Mouse (Mus musculus) gastrocnemius, postnatal 36 days (tissue): ENCODE measurements around the gene Smarcad1. TPM values are rescaled to one million over a fixed set of nuclear protein-coding genes. Genes with fewer than 3 reads are reported as not detected.
"Not testable (repeated sequence)": the region's sequence is repeated elsewhere in the genome, so short reads cannot be mapped to it uniquely, and the experiment has no call there.

Experiments used
- DNase-seq, 2 experiments: peaks; one replicate each; pipeline ENCODE4 v3.0.0; 2022
- intact Hi-C: fragments of 180-260 bp; cut with DNase I; formaldehyde crosslinking; loops from one replicate; pipeline ENCODE4 v1.15.1; 2025
- long read RNA-seq, 2 experiments: library from polyadenylated mRNA; stranded (forward); transcript quantifications; one replicate each; pipeline ENCODE4 v2.0.0; 2021
- total RNA-seq, 2 experiments: library from RNA; stranded (reverse); gene quantifications; 2 replicates each; pipeline ENCODE4 v1.2.3; 2021

The Smarcad1 gene
- total RNA-seq: 1 to 10 TPM; 7.4 to 9.4 TPM
- long read RNA-seq, experiment 1, partial matches to known transcripts: 1 of 6 reads
- long read RNA-seq, experiment 1, other reads (novel, unspliced or antisense): 0 of 6 reads
- long read RNA-seq, experiment 2, partial matches to known transcripts: 0 of 7 reads
- long read RNA-seq, experiment 2, other reads (novel, unspliced or antisense): 2 of 7 reads

DNA sequence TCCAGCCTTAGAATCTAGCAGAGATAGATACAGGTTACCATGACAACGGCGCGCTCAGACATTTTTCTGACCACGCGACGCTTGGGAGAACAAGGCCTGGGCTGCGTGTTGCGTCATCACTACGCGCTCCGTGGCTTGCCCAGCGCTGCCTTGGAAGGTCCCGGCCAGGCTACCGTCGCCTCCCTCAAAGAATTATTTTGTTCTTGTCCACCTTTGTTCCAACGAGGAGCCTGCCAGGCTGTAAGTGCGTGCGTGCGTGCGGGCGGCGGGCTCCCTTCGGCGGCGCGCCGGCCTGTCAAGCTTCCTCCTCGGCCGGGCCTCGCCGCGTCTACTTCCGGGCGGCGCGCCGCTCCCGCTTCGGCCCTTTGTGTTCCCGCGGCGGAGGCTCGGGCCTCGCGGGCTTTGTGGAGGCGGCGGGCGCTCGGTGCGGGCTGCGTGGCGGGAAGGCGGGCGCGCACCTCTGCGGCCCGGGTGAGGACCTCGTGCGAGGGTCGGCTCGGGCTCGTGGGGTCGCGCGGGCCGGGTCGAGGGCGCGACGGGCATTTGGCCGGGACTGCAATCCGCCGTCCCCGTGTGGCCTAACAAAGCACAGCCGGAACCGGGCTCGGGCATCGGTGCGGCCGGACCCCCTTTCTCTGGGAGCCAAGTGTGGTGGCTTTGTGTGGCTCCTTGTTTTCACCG lies at the start of gene Smarcad1:
Gene Smarcad1, plus strand, starts transcription at position 93 of the 681 bp plus-strand sequence.
- DNase-seq: peak; percentile 78 to 88
- intact Hi-C loops: no loop called here

DNA sequence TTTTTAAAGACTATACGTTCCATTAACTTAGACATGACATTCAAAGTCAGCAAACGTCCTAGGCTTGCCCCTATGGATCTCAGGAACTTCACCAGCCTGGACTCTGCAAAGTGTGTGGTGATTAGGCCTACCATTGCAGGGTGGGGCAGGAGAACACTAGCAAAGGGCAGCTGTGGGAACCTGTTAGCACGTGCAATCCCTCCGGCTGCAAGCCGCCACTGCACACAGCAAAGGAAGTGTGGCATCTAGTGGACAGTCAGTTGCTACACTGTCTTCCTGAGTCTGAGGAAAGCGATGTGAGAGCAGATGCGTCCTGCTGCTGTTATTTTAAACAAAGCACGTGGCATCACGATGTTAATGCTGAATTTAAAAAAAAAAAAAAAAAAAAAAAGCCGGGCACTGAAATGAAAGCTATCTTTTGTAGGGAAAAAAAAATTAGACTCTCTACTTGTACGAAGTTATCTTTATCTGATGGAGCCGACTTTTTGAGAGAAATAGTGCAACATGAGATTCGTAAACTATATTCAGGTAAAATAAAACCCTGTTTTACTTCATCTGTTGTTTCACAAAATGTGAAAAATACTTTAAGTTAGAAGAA lies 45.5 kb upstream of the Smarcad1 start:
- intact Hi-C loops: no loop called here
- no peak for DNase-seq

DNA sequence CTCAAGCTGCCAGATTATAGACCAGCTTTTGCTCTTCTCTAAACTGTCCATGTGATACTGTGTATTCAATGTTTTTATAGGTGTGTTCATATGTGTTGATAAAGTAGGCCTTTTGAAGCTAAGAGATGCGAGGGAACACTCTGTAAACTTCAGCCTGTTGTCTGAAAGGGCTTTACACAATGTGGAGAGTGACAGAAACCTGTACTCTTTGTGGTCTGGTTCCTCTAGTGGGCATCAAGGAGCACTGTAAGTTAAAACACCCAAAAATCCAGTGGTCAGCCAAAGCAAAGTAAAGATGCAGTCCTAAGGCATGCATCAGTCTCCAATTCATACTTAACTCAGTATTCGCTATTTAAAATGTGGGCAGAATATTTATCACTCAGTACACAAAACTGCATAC lies 44.6 kb upstream of the Smarcad1 start:
- DNase-seq: no peak
- intact Hi-C loops: no loop called here

DNA sequence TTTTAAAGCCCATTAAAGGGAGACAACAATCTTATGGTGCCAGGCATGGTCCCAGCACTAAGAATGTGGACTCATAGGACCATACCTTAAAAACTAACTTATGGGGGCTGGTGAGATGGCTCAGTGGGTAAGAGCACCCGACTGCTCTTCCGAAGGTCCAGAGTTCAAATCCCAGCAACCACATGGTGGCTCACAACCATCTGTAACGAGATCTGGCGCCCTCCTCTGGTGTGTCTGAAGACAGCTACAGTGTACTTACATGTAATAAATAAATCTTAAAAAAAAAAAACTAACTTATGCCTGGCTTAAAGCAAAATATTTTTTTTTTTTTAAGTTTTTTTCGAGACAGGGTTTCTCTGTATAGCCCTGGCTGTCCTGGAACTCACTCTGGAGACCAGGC lies 41.6 kb upstream of the Smarcad1 start:
- intact Hi-C loops, DNase-seq: not testable (repeated sequence)

DNA sequence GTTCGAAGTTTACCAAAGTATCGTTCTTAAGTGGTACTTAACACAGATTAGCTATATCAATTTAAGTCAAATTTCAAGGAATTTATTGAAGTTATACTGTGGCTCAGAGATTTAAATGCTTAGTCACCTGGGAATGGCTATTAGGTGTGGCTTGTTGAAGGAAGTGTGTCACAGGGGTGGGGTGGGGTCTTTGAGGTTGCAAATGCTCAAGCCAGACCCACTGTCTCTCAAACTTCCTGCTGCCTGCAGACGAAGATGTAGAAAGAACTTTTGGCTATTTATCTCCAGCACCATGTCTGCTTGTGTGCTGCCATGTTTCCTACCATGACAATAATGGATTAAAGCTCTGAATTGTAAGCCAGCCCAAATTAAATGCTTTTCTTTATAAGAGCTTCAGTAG lies 40.2 kb upstream of the Smarcad1 start:
- intact Hi-C loops: no loop called here
- no peak for DNase-seq

DNA sequence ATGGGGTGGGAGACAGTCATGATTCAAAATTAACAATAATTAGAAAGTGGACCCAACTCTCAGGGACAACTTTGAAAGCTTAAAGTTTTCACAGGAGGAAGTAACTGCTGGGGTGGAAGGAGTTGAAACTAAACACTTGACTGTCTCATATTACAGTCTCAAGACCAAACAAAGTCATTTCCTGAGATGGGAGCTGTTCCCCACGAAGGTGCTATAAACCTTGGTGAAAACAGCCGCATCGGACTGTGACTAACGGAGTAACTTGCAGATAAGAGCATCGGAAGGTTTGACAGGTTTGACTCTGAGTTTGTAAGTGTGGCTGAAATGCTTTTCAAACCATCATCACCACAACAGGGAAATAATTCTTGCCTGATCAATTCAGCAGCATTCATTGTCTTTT lies 33.5 kb upstream of the Smarcad1 start:
- DNase-seq: no peak
- intact Hi-C loops: no loop called here

DNA sequence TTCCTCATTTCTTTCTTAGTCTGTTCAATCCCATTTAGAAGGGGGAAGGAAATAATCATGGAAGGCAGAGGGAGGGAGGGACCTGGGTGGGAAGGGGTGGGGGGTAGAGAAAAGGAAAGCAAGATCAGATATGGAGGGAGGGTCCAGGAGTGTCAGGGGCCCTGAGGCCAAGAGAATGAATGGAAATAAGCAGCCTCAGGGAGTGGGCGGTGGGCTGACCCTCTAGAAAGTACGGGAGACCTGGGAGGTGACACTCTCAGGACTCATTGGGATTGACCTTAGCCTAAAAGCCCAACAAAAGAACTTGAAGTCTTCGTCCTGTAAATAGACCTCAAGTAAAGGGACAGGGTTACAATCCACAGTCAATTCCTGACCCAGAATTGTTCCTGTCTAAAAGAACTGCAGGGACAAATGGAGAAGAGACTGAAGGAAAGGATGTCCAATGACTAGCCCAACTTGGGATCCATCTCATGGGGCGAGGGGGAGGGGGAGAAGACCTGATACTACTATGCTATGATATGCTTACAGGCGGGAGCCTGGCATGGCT lies 30.9 kb upstream of the Smarcad1 start:
- DNase-seq: no peak
- intact Hi-C loops: no loop called here

DNA sequence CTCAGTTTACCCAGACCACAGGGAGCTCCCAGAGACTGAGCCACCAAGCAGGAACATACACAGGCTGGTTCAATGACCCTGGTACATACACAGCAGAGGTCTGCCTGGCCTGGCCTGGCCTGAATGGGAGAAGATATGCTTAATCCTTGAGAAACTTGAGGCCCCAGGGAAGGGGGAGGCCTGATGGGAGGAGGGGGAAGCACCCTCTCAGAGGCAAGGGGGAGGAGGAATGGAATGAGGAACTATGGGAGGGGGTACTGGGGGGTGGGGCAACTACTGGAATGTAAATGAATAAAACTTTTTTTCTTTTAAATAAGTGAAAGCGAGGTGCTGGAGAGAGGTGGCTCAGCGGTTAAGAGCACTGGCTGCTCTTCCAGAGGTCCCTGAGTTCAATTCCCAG lies 30.2 kb upstream of the Smarcad1 start:
- intact Hi-C loops: no loop called here
- no peak for DNase-seq

DNA sequence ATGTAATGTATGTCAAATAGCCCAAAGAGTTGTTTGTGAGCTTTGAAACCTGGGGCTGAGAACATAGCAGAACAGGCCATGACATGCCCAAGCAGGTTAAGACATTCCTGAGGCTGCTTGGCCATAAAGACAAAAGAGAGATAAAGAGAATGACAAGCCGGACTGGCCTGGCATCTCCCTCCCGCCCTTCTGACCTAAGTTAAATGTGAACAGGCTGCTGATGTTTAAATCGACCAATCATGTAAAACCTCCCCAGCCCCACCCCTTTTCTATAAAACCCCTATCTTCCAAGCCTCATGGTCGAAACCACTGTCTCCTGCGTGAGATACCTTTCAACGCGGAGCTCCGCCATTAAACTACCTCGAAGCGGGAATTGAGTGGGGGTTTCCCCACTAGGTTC lies 24.8 kb upstream of the Smarcad1 start:
- intact Hi-C loops: no loop called here
- DNase-seq: no peak

DNA sequence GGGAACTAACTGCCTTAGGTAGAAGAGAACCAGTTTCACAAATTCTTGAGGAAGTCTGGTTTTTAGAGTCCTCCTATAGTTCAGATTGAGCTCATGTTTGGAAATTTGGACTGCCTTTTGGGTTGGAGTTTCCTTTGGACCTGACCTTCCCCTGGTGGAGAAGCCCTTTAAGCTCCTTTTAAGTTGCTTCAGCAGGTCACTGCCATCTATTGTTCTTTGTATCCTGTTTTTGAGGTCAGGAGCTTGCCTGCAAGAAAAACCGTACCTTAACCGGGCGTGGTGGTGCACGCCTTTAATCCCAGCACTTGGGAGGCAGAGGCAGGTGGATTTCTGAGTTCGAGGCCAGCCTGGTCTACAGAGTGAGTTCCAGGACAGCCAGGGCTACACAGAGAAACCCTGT lies 23.4 kb upstream of the Smarcad1 start:
- intact Hi-C loops, DNase-seq: not testable (repeated sequence)

DNA sequence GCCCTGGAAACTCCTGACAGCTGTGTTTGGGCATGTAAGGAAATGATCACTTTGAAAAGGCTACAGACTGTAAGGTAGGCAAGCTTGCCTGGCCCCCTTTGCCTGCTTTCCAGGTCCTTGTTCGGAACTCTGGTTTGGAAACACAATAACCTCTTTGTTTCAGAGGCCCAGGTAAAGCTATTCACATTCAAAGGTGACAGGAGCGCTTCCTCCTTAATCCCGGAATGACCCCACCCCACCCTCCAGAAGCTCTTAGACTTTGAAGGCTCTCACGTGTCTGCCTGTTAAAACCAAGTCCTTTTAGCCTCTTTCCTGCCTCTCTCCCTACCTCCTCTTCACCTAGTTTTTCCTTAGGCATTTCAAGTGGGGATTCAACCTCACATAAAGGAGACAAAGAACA lies 20.5 kb upstream of the Smarcad1 start:
- intact Hi-C loops: no loop called here
- no peak for DNase-seq

DNA sequence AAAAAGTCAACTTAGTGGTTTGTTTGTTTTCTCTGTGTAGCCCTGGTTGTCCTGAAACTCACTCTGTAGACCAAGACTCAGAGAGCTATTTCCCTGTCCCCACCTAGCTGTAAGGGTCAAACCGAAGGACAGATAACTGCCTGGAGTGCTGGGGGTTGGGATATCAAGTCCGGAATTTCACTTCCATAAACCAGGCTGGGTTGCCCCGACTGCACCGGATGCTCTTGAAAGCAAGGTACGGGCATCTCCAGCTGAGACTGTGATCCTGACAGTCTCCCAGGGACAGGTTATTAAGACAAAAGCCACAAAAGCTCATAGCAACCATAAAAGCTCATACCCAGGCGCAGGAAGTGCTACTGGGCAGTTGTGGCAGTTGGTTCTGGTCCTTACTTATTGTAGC lies 19.3 kb upstream of the Smarcad1 start:
- no peak for DNase-seq
- intact Hi-C loops: no loop called here

DNA sequence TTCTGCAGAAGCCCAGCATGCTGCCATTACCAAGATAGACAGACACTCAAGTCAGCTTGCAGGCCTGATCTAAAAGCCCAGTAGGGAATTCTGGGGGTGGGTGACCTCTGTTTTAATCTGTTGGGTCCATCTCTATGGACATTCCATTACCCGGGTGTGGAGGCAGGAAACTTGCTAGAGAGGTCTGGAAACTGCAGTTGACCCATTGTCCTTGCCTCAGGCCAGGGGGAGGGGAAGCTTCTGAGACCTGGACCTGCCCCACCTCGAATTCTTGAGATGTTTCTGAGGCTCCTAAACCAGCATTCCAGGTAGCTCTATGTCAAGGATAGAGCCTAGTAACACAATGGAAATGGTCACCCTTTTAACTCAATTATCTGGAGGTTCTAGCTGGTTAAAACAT lies 17.7 kb upstream of the Smarcad1 start:
- no peak for DNase-seq
- intact Hi-C loops: no loop called here

DNA sequence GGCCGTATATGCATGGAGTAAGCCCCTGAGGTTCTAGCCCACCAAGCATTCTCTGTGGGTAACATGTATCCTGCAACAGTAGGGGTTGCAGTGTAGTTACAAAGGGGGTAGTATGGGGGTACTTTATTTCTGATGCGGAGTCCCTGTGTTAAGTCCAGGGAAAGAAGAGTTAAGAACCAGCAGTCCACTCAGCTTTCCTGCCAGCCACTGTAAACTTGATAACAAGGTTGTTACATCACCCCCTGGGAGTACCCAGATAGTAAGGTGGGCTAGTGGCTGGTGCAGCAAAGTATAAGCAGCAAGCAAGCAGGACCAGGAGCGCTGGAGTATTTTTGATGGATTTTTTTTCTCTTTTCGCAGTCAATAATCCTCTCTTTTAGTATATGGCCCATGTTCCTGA lies 17.3 kb upstream of the Smarcad1 start:
- intact Hi-C loops: no loop called here

DNA sequence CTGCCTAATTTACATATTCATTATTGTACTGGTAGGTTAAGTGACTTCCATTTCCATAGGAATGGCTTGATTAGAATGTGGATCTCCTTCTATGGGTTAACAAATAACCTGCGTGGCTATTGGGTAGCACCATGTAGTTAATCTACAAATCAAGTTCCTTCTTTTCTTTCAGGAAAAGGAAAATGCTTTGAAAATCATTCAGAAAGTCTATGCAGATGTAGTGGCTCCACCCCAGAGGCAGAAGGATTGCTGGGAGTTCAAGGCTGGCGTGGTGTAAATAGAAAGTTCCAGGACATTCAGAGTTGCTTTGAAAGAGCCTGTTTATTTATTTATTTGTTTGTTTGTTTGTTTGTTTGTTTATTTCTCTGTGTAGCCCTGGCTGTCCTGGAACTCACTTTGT lies 7.7 kb upstream of the Smarcad1 start:
- no peak for DNase-seq
- intact Hi-C loops: no loop called here

More for the DNA sequence above, 17.3 kb upstream of the Smarcad1 start:
- DNase-seq: no peak

DNA sequence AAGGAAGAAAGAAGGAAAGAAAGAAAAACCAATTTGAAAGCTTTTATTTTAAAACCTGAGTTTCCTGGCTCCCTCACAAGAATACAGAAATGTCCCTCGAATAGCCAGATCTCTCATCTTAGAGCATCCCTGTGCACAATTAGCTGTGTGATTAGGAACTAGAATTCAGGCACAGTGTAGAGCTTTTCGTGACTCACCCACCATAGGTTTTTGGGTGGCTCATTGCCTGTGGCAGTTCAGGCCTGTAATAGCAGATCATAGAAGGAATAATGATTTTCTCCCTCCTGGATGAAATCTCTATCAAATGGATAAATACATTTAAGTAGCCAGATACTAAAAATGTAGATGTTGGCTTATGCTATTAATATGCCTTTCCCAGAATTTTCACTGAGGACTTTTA lies 6.9 kb upstream of the Smarcad1 start:
- intact Hi-C loops: no loop called here
- DNase-seq: no peak

DNA sequence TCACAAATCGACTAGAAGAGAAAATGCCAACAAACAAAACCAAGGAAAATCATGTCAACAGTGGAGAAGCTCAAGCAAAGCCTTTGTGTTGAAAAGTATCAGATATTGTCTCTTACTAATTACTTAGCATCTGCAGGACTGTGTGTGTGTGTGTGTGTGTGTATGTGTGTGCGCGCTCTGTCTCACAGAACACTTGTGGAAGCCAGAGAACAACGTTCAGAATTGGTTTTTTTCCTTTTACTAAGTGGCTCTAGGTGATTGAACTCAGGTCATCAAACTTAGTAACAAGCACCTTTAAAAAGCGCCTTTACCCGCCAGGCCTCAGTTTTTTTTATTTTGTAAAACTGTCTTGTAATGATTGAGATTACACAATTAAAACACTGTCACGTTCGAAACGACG lies 451 bp upstream of the Smarcad1 start:
- no peak for DNase-seq
- intact Hi-C loops: no loop called here

DNA sequence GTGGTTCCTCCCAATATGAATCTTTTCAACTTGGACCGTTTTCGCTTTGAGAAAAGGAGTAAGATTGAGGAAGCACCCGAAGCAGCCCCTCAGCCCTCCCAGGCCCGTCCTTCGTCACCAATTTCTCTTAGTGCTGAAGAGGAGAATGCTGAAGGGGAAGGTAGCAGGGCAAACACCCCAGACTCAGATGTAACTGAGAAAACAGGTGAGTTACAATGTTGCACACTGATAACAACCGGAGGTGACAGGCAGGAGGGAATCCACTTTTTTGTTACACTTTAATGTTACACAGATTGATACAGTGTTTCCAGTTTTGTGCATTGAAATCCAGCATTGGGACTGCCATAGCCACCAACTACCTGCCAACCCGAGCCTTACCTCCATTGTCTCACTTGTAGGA lies 858 bp downstream of the Smarcad1 start:
- no peak for DNase-seq
- intact Hi-C loops: no loop called here

DNA sequence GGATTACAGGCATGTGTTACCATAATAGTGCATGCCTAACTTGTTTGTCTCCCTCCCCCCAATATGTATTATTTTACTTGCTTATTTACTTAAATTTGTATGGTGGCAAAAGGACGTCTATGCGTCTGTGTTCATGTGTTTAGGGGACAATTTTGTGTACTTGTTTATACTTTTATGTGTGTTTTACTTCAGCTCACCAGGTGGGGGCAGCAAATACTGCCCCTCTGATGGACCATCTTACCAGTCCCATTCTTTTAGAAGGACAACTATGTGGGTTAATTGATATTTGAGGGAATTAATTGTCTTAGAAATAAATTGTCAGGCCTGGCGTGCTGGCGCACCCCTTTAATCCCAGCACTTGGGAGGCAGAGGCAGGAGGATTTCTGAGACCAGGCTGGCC lies 6.7 kb downstream of the Smarcad1 start:
- DNase-seq: no peak
- intact Hi-C loops: loop anchor here (5.0 kb wide), 1 partner anchor 43 kb away; no protein-coding TSS in a partner anchor

DNA sequence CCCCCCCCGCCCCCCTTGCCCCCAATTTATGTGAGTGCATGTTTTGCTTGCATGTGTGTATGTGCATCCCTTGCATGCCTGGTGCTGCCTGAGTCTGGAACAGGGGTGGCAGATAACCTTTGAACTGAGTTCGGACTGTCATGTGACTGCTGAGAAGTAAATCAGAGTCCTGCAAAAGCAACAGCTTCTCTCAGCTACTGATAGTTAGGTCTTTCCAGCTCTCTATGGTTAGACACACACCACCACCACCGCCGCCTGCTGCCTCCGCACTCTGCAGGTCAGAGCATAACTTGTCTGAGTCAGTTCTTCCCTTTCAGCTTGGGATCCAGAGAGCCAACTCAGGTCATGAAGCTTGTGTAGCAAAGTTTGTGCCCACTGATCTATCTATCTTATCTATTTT lies 14.2 kb downstream of the Smarcad1 start:
- intact Hi-C loops: no loop called here
- no peak for DNase-seq

DNA sequence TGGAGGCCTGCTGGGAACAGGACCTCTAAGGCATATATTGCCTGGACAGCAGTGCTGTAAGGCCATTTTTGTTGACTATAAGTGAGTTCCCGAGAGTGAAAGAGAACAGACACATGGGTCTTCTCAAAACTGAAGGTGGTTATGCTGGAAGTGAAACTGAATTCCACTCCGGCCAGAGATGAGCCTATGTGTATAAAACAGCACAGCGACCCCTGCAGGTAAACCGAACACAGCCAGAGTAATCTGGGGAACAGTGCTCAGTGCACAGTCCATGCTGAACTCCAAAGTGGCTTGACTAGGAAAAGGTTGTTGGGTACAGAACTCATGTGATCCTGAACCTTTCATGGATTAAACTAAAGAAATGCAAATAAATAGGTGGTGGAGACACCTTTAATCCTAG lies 14.8 kb downstream of the Smarcad1 start:
- DNase-seq, intact Hi-C loops: not testable (repeated sequence)

DNA sequence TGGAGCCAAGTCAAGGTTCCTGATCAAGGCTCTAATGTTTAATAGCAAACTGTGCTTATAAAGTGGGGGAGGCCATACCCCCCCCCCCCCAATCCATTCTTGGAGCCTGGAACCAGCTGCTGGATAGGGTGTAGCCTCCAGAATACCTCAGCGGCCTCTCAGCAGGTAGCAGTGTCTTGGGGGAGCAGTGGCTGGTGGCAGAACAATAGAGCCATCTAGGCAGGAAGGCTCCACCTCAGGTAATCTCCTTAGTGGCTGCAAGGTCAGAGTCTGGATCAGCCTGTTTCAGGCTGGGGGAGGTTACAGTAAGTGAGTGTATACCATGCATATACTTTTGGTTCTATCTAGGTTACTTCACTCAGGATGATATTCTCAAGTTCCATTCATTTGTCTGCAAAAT lies 18.7 kb downstream of the Smarcad1 start:
- DNase-seq: no peak
- intact Hi-C loops: no loop called here
